Mouse (Mus musculus) kidney, embryonic 15.5 days (tissue): Measurements from ENCODE around the gene Rai1. TPM values are rescaled to one million over a fixed set of nuclear protein-coding genes. Genes with fewer than 3 reads are reported as not detected.
A peak's percentile ranks its signal among the peaks of the same experiment; 100 is the strongest.

Experiments used
- ATAC-seq: fragments of 200-750 bp; cut with Nextera tagmentation; replicated peaks from 2 replicates; pipeline ENCODE4 v1.8.0; 2017; ENCODE audit warnings: moderate TSS enrichment; ENCODE audit not compliant: low FRiP score
- H3K27ac ChIP-seq: fragments of 300-500 bp; sonication (generic); 2 replicates; pipeline ENCODE4 v1.5.1; 2015; ENCODE audit warnings: mild to moderate bottlenecking, inconsistent platforms
- H3K27me3 ChIP-seq: fragments of 300-500 bp; sonication (generic); 2 replicates; pipeline ENCODE4 v1.6.1; 2015; ENCODE audit warnings: inconsistent platforms
- H3K36me3 ChIP-seq: fragments of 300-500 bp; sonication (generic); 2 replicates; pipeline ENCODE4 v1.6.1; 2015; ENCODE audit warnings: inconsistent platforms
- H3K4me1 ChIP-seq: fragments of 300-500 bp; sonication (generic); 2 replicates; pipeline ENCODE4 v1.6.1; 2015; ENCODE audit warnings: inconsistent platforms
- H3K4me2 ChIP-seq: fragments of 300-500 bp; sonication (generic); 2 replicates; pipeline ENCODE4 v1.6.1; 2015; ENCODE audit warnings: moderate library complexity, mild to moderate bottlenecking, inconsistent platforms
- H3K4me3 ChIP-seq: fragments of 300-500 bp; sonication (generic); replicated peaks from 2 replicates; pipeline ENCODE4 v1.5.1; 2015; ENCODE audit warnings: mild to moderate bottlenecking, inconsistent platforms
- H3K9ac ChIP-seq: fragments of 300-500 bp; sonication (generic); 2 replicates; pipeline ENCODE4 v1.6.1; 2015; ENCODE audit warnings: mild to moderate bottlenecking, inconsistent platforms
- H3K9me3 ChIP-seq: fragments of 300-500 bp; sonication (generic); replicated peaks from 2 replicates; pipeline ENCODE4 v1.6.1; 2016; ENCODE audit warnings: inconsistent platforms
- WGBS: fragments of 180-500 bp; shearing (Covaris S2); methylation state at CpG from one replicate; pipeline ENCODE4 v1.1.7; 2015; ENCODE audit warnings: mixed read lengths; 5-methylcytosine and 5-hydroxymethylcytosine counted together
- polyA plus RNA-seq: library from polyadenylated mRNA; unstranded; fragments of >200 nt; fragmentation: Nextera tagmentation; extraction: Ambion mirVana; gene quantifications from 2 replicates; pipeline ENCODE4 v1.2.1, GENCODE M21; 2015

Gene Rai1
- polyA plus RNA-seq, 1 experiment from 2014 or later: 23.4 TPM

DNA sequence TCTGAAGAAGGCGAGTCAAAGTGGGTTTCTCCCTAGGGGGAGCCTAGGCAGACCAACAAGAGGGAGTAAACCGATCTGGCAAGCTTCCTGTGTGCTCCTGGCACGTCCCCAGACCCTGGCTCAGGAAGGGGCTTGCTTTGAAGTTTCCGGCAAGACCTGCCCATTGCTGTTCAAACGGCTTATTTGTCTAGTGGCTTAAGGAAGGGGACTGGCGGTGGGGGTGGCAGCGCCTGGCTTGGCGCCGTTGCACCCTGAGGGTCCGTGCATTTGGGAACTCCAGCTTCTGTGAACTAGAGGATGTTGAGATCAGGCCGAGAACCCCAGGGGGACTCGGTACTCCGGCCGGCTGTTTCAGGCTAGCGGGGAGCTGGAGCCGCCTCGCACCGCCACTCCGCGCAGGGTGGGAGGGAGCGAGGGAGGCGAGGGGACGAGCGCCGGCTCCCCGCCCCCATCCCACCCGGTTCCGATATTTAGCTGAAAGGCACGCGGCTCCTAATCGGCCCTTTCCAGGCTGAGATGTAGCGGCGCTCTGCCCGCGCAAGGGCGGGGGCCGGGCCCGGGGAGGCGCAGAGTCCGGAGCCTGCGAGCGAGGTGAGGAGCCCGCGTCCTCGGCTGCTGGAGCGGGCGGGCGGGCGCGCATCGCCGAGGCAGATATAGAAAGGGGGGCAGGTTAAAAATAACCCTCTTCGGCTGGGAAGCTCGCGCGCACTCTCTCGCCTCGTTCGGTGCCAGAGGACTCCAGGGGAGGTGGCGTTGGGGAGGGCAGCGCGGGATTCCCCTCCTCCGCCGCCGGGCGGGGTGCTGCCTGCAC, 70.8 kb downstream of the Rai1 start:
- H3K9ac ChIP-seq: peak overlapping the region; percentile 67
- H3K36me3 ChIP-seq: peaks cover 8% of the 10 kb centered on the region; the same call in 1 of the 2 replicates
- peak overlapping the region; percentile 99 for H3K4me2 ChIP-seq
- no peaks in the 10 kb centered on the region for H3K27me3 ChIP-seq
- H3K9me3 ChIP-seq: no peaks in the 10 kb centered on the region
- peaks cover 87% of the 10 kb centered on the region for H3K4me1 ChIP-seq
- peak overlapping the region; percentile 66 for H3K4me3 ChIP-seq
- under 1% methylated on average over 65 of the region's 66 CpGs for WGBS
- H3K27ac ChIP-seq: peak overlapping the region; percentile 92
- peak; percentile 59 for ATAC-seq

DNA sequence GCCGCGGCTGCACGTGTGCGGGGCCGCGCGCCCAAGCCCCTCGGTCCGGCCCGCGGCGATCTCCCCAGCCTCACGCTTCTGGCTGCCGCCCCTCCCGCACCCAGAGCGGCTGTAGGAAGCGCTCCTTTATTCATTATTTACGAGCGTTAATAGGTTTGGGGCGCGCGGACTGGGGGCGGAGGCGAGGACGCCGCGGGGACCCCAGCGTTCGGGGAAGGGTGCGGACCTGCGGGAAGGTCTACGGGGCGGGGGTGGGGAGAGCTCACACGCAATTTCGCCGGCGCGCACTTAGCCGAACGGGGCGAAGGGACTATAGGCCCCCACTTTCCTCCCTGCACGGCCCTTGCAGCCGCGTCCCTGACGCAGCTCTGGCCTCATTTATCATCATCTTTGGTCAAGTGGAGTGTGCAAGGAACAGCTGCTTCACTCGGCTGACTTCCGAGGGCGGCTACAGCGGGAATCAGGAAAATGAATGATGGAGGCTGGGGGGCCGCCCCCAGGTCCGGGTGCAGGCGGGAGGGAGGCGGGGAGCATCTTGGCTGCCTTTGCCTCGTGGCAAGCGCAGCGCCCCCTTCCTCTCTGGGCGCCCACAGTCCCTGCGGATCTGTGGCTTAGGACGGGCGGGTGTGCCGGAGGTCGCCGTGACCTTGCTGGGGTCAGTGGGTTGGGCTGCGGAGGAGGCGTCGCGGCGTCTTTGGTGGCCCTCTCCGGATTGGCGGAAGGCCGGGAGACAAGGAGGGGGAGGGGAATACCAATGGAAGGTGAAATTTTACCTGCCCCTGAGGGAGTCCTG, 71.6 kb downstream of the Rai1 start:
- Histone ChIP-seq H3K4me2 (peak overlapping the region; percentile 99), H3K4me1 (peaks cover 87% of the 10 kb centered on the region), H3K9ac (peak overlapping the region; percentile 67), H3K4me3 (peak overlapping the region; percentile 66), H3K9me3 (no peaks in the 10 kb centered on the region), H3K36me3 (peaks cover 5% of the 10 kb centered on the region; the same call in 1 of the 2 replicates), H3K27ac (peak overlapping the region; percentile 92), H3K27me3 (no peaks in the 10 kb centered on the region)
- ATAC-seq: peak; percentile 59
- WGBS: under 1% methylated on average over 70 of the region's 71 CpGs

GRCm38 (mm10) chr11:60176975-60177657, 72.3 kb downstream of the Rai1 start:
- ATAC-seq: peak; percentile 20; the same call in 1 of the 2 replicates
- peaks cover 89% of the 10 kb centered on the region for H3K4me1 ChIP-seq

GRCm38 (mm10) chr11:60178005-60178404, 73.2 kb downstream of the Rai1 start:
- no peaks in the 10 kb centered on the region for H3K27me3 ChIP-seq
- 31% methylated on average over 6 of the region's 6 CpGs for WGBS
- ATAC-seq: no peak
- peaks cover 5% of the 10 kb centered on the region; the same call in 1 of the 2 replicates for H3K36me3 ChIP-seq
- peak overlapping the region; percentile 99 for H3K4me2 ChIP-seq
- H3K27ac ChIP-seq: peak overlapping the region; percentile 92
- H3K4me3 ChIP-seq: peak overlapping the region; percentile 66; the same call in 1 of the 2 replicates
- no peak overlapping the region for H3K9ac ChIP-seq
- peaks cover 89% of the 10 kb centered on the region for H3K4me1 ChIP-seq
- no peaks in the 10 kb centered on the region for H3K9me3 ChIP-seq

More at GRCm38 (mm10) chr11:60176975-60177657, 72.3 kb downstream of the Rai1 start:
- peak overlapping the region; percentile 66 for H3K4me3 ChIP-seq
- H3K36me3 ChIP-seq: peaks cover 5% of the 10 kb centered on the region; the same call in 1 of the 2 replicates
- WGBS: 1% methylated on average over 42 of the region's 42 CpGs
- H3K27me3 ChIP-seq: no peaks in the 10 kb centered on the region
- peak overlapping the region; percentile 99 for H3K4me2 ChIP-seq
- peak overlapping the region; percentile 67 for H3K9ac ChIP-seq
- H3K9me3 ChIP-seq: no peaks in the 10 kb centered on the region
- peak overlapping the region; percentile 92 for H3K27ac ChIP-seq

DNA sequence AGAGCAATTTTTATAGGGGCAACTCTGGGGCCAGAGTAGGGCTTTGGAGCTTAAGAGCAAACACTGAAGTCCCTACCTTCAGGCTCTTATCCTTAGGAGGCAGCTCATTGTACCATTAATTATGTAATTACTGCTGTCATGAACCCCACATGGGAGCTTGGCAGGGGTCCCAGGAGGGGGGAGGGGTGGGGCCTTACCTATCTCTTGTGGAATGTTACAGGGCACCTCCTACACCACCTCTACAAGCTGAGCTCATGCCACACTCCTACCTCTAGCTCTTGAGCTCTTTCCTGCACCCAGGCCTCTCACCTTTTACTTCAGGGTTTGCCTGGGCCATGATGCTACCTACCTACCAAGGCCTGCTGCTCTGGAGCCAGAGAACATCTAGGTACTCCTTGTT, 73.7 kb downstream of the Rai1 start:
- Histone ChIP-seq H3K4me2 (no peak overlapping the region), H3K9me3 (no peaks in the 10 kb centered on the region), H3K27ac (0 out of 2 replicates have a peak overlapping the region, but pooled peaks have one; percentile 4), H3K36me3 (peaks cover 5% of the 10 kb centered on the region; the same call in 1 of the 2 replicates), H3K4me3 (no peak overlapping the region), H3K9ac (no peak overlapping the region), H3K27me3 (no peaks in the 10 kb centered on the region), H3K4me1 (peaks cover 89% of the 10 kb centered on the region)
- ATAC-seq: no peak

- ATAC-seq: no peak
- H3K9ac ChIP-seq: no peak overlapping the region
- no peak overlapping the region for H3K27ac ChIP-seq
- no peaks in the 10 kb centered on the region for H3K9me3 ChIP-seq
- H3K4me2 ChIP-seq: no peak overlapping the region
- peaks cover 81% of the 10 kb centered on the region for H3K4me1 ChIP-seq
- peaks cover 28% of the 10 kb centered on the region for H3K36me3 ChIP-seq
- H3K27me3 ChIP-seq: no peaks in the 10 kb centered on the region
- H3K4me3 ChIP-seq: no peak overlapping the region
- WGBS: 80% methylated on average over 12 of the region's 12 CpGs
These were observed 77.4 kb downstream of the Rai1 start for GRCm38 (mm10) chr11:60182116-60182670.

DNA sequence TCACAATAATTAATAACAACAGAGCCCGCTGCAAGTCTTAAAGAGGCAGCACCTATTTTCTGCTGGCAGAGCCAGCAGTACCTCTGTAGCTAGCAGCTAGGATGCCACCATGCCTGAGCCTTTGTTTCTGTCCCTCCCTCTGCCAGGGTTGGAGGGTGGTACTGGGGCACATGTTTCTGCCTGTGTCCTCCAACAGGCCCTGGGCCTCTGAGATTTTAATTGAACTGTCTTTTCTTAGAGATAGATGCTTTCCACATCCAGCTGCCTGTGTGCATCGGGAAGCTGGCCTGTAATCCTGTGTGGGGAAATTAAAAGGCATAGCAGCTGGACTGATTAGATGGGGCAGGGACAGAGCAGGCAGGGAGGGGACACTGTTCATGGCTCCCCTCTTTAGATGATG, 77.9 kb downstream of the Rai1 start:
- Histone ChIP-seq H3K27ac (no peak overlapping the region), H3K27me3 (no peaks in the 10 kb centered on the region), H3K4me1 (peaks cover 75% of the 10 kb centered on the region), H3K4me3 (no peak overlapping the region), H3K36me3 (peaks cover 33% of the 10 kb centered on the region), H3K9me3 (no peaks in the 10 kb centered on the region), H3K4me2 (no peak overlapping the region), H3K9ac (no peak overlapping the region)
- ATAC-seq: no peak
- WGBS: 62% methylated on average over 2 of the region's 2 CpGs

DNA sequence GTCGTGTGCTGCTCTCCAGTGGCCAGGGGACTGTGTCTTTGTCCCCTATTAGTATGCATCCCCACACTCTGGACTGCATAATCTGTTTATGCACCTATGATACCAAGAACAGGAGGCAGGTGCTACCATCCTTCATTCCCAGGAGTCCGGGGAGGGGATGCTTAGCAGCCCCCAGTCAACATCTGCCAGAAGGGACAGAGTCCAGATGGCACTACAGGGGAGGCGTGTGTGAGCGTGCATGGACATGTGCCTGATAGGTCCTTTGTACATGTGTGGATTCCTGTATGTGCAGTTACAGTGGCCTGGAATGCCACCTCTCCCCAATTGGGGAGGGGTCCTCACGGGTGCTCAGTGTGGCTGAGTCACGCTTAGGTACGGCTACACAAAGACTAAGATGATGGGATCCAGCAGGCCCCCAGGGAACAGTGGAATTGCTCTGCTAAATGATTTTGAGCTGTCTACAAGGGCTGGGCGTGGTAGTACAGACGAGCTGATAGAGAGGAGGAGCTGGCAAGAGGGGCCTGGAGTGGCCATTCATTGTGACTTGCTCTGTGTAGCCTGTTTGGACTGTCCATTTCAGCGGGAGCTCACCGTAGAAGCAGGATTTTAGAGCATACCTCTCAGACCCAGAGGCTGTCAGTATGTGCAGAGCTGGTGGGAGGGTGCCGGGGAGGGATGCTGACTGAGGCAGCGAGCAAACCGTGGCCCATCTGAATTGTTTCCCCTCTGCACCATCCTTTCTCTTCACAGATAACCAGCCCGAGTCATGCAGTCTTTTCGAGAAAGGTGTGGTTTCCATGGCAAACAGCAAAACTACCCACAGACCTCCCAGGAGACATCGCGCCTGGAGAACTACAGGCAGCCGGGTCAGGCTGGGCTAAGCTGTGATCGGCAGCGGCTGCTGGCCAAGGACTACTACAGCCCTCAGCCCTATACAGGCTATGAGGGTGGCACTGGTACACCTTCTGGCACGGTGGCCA, 79.8 kb downstream of the Rai1 start:
- Histone ChIP-seq H3K4me1 (peaks cover 66% of the 10 kb centered on the region), H3K36me3 (peaks cover 50% of the 10 kb centered on the region), H3K4me3 (no peak overlapping the region), H3K9ac (no peak overlapping the region), H3K27me3 (no peaks in the 10 kb centered on the region), H3K4me2 (no peak overlapping the region), H3K27ac (no peak overlapping the region), H3K9me3 (no peaks in the 10 kb centered on the region)
- no peak for ATAC-seq
- 62% methylated on average over 22 of the region's 22 CpGs for WGBS

- no peak overlapping the region for H3K27ac ChIP-seq
- ATAC-seq: no peak
- no peaks in the 10 kb centered on the region for H3K9me3 ChIP-seq
- WGBS: 72% methylated on average over 20 of the region's 20 CpGs
- H3K4me1 ChIP-seq: peaks cover 65% of the 10 kb centered on the region
- H3K4me3 ChIP-seq: no peak overlapping the region
- no peak overlapping the region for H3K9ac ChIP-seq
- no peak overlapping the region for H3K4me2 ChIP-seq
- no peaks in the 10 kb centered on the region for H3K27me3 ChIP-seq
- H3K36me3 ChIP-seq: peaks cover 57% of the 10 kb centered on the region
These were observed 80.8 kb downstream of the Rai1 start for GRCm38 (mm10) chr11:60185396-60186231.

- Histone ChIP-seq H3K27ac (no peak overlapping the region), H3K9me3 (no peaks in the 10 kb centered on the region), H3K4me3 (no peak overlapping the region), H3K4me1 (peaks cover 59% of the 10 kb centered on the region), H3K4me2 (no peak overlapping the region), H3K9ac (no peak overlapping the region), H3K36me3 (peaks cover 72% of the 10 kb centered on the region), H3K27me3 (no peaks in the 10 kb centered on the region)
- no peak for ATAC-seq
- 91% methylated on average over 11 of the region's 11 CpGs for whole genome bisulfite sequencing
These were observed 82.3 kb downstream of the Rai1 start for GRCm38 (mm10) chr11:60187070-60187469.
